Mouse (Mus musculus): Measurements from ENCODE around the gene Cox5b. TPM values are rescaled to one million over a fixed set of nuclear protein-coding genes. Genes with fewer than 3 reads are reported as not detected.

The Cox5b gene
- total RNA-seq (2023) = 197 and 210 TPM in 2 replicates

GRCm38 (mm10) chr1:36691271-36692155 is at the start of gene Cox5b:
Gene Cox5b (plus strand): TSS chr1:36691449.

GRCm38 (mm10) chr1:36682620-36683355 is 8.5 kb upstream of the Cox5b start, which contains the start of gene Fam178b:
Gene Fam178b (minus strand): TSS chr1:36683183.

GRCm38 (mm10) chr1:36709854-36710280 is 18.6 kb downstream of the Cox5b start, which contains the start of gene 4933424G06Rik:
Gene 4933424G06Rik (plus strand): TSS chr1:36710149.

GRCm38 (mm10) chr1:36714311-36714710 is 23.1 kb downstream of the Cox5b start, which contains the start of gene Actr1b:
Gene Actr1b (minus strand): TSS chr1:36714422.

Other genes with a start within 250 kb of the Cox5b start
- gene Lman2l, start 246.2 kb upstream of the Cox5b start, total RNA-seq (2023) = 31.8 and 42.1 TPM in 2 replicates
- 27.9 and 32.5 TPM in 2 replicates for gene Cnnm4, start 219.8 kb upstream of the Cox5b start, total RNA-seq (2023)
- gene Cnnm3, start 179.6 kb upstream of the Cox5b start, total RNA-seq (2023) = 30.7 and 40.0 TPM in 2 replicates
- 1.1 and 2.4 TPM in 2 replicates for gene Ankrd23, start 154.6 kb upstream of the Cox5b start, total RNA-seq (2023)
- 3.4 TPM in 1 of 2 replicates, not detected in the other for gene Gm42417, start 152.0 kb upstream of the Cox5b start, total RNA-seq (2023)
- gene Ankrd39, start 144.0 kb upstream of the Cox5b start, total RNA-seq (2023) = 6.4 and 6.7 TPM in 2 replicates
- 0.68 and 0.79 TPM in 2 replicates for gene Sema4c, start 133.1 kb upstream of the Cox5b start, total RNA-seq (2023)
- 0.44 and 0.93 TPM in 2 replicates for gene Fam178b, start 8.3 kb upstream of the Cox5b start, total RNA-seq (2023)
- not detected in 2 replicates for gene 4933424G06Rik, start 18.7 kb downstream of the Cox5b start, total RNA-seq (2023)
- gene Actr1b, start 23.0 kb downstream of the Cox5b start, total RNA-seq (2023) = 55.4 and 68.4 TPM in 2 replicates
- gene Zap70, start 70.3 kb downstream of the Cox5b start, total RNA-seq (2023) = not detected in 2 replicates